Mouse (Mus musculus) gonadal fat pad, adult 2 months (tissue): Measurements from ENCODE around the gene En1. TPM values are rescaled to one million over a fixed set of nuclear protein-coding genes. Genes with fewer than 3 reads are reported as not detected.

Experiments used
- DNase-seq: peaks from one replicate; pipeline ENCODE4 v3.0.0-alpha.2; 2012; ENCODE audit warnings: low read depth
- polyA plus RNA-seq: library from polyadenylated mRNA; depleted of rRNA; stranded (reverse); fragments of >200 nt; gene quantifications from 2 replicates; pipeline ENCODE4 v1.2.3, GENCODE M21; 2012

En1 gene
- polyA plus RNA-seq, 1 experiment: not detected

GRCm38 (mm10) chr1:120600149-120600445, 2.1 kb upstream of the En1 start:
- no peak for DNase-seq

GRCm38 (mm10) chr1:120600516-120601252, 1.5 kb upstream of the En1 start:
- no peak for DNase-seq

GRCm38 (mm10) chr1:120601253-120601836, 873 bp upstream of the En1 start:
- DNase-seq: no peak

GRCm38 (mm10) chr1:120602876-120603655, 848 bp downstream of the En1 start:
- DNase-seq: no peak

GRCm38 (mm10) chr1:120603656-120604051, 1.4 kb downstream of the En1 start:
- DNase-seq: no peak

GRCm38 (mm10) chr1:120604431-120605142, 2.4 kb downstream of the En1 start:
- DNase-seq: no peak

- DNase-seq: no peak
Observed at GRCm38 (mm10) chr1:120605143-120605435, 2.9 kb downstream of the En1 start.

- no peak for DNase-seq
Observed at GRCm38 (mm10) chr1:120605521-120606310, 3.5 kb downstream of the En1 start.

GRCm38 (mm10) chr1:120606641-120607575, 4.7 kb downstream of the En1 start:
- DNase-seq: no peak

GRCm38 (mm10) chr1:120607576-120608400, 5.6 kb downstream of the En1 start:
- no peak for DNase-seq

- no peak for DNase-seq
Observed at GRCm38 (mm10) chr1:120608461-120608860, 6.2 kb downstream of the En1 start.

GRCm38 (mm10) chr1:120609611-120610010, 7.4 kb downstream of the En1 start:
- no peak for DNase-seq

GRCm38 (mm10) chr1:120613461-120614306, 11.5 kb downstream of the En1 start:
- no peak for DNase-seq

GRCm38 (mm10) chr1:120614307-120615100, 12.3 kb downstream of the En1 start:
- no peak for DNase-seq

GRCm38 (mm10) chr1:120615521-120615920, 13.3 kb downstream of the En1 start:
- DNase-seq: no peak

- no peak for DNase-seq
Observed at GRCm38 (mm10) chr1:120615927-120616326, 13.7 kb downstream of the En1 start.

GRCm38 (mm10) chr1:120621383-120621782, 19.2 kb downstream of the En1 start:
- DNase-seq: no peak
